Mouse (Mus musculus) retina, embryonic 14.5 days (tissue): ENCODE measurements around the gene Vta1.

ENCODE experiments used
- DNase-seq: peaks from one replicate; pipeline ENCODE4 v3.0.0-alpha.2; 2015; ENCODE audit warnings: low spot score

The Vta1 gene

DNA sequence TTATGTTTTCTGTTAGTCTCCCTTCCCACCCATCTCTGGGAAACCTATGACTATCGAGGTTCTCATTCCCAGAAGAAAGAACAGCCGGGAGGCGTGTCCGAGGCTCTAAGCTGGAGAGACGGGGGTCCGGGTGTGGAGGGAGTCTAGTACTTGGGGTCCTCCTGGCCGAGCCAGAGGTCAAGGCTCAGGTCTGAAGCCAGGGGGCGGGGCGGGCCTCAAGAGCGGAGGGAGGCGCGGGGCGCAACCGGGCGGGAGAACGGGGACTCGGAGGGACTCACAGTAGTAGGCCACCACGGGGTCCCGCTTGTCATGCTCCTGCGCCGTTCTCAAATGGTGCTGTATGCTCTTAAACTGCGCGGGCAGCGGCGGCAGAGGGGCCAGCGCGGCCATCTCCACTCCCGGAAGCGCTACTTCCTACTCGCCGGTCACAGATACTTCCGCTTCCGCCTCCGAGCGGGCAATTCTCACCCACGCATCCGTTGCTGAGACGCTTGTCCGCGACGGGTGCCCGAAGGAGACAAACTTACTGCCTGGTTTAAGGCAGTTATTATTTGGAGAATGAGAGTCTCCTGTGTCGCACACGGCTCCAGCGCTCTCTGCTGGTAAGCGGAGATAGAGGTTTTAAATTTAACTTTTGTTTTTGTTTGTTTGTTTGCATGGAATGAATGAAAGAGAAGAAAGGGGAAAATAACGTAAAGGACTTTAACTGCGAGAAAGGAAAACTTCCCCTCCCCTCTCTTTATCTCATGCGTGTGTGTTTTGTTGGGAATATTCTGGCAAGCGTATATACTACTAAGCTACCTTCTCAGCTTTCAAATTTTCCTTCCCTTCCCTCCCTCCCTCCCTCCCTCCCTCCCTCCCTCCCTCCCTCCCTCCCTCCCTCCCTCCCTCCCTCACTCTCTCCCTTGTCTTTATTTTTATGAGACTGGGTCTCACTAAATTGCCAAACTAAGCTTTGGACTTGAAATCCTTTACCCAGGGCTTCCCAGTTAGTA lies at the start of gene Vta1, which contains the start of gene Nmbr:
Gene Vta1, minus strand, starts transcription at position 489 of the 995 bp plus-strand sequence.
Gene Nmbr, plus strand, starts transcription at position 520 of the 995 bp plus-strand sequence.
- DNase-seq, result peak; percentile 97

DNA sequence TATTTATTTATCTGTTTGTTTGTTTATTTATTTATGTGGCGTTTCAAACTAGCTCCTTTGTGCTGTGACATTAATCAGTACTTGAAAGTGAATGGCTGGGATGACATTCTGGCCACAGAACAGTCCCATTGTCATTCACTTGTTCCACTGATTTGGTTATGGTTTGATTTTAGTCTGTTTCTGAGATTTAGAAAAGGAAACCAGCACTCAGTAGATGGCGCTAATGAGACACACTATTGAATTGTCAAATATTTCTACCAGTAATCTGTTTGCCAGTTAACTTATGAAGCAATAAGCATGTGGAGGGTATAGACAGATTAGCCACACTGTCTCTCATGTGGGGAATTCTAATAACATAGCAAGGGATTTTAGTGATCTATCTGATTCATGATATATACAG lies 28.9 kb upstream of the Vta1 start:
- DNase-seq, result peak; percentile 88

DNA sequence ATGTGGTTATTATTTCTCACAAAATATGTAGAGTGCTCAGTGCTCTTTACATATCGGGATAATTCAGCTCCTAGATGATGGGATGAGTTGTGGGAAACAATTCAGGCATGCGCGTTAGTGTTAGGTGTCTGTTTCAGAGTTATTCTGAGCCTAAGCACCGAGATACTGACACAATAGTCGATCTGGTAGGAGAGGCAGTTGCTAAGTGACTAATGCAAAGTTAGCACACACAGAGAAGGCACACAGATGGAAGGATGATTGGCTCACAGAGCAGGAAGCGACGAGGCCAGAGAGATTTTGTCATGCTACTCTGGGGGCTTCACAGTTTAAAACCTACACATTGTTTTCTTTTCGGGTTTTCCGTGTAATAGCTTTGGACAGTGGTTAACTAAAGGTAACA lies 20.3 kb upstream of the Vta1 start:
- no peak for DNase-seq

DNA sequence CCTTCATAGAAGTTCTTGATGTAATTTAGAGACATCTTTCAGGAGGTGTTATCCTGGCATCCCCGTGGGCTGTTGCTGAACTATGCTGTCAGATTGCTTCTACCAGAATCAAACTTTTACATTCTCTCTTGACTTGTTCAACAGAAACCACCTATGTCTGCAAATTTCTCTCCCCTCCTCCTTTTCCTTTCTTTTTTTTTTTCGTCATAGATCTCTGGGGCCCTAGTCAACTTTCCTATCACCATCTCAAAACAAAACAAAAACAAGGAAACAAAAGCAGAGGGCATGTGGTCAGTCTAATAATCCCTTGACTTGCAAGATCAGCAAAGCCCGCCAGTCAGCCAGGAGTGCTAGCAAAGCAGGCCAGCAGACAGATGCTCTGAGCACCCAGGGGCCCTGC lies 12.8 kb upstream of the Vta1 start, which contains the start of gene Gje1:
Gene Gje1, minus strand, starts transcription at position 101 of the 400 bp plus-strand sequence.
- DNase-seq, result no peak

DNA sequence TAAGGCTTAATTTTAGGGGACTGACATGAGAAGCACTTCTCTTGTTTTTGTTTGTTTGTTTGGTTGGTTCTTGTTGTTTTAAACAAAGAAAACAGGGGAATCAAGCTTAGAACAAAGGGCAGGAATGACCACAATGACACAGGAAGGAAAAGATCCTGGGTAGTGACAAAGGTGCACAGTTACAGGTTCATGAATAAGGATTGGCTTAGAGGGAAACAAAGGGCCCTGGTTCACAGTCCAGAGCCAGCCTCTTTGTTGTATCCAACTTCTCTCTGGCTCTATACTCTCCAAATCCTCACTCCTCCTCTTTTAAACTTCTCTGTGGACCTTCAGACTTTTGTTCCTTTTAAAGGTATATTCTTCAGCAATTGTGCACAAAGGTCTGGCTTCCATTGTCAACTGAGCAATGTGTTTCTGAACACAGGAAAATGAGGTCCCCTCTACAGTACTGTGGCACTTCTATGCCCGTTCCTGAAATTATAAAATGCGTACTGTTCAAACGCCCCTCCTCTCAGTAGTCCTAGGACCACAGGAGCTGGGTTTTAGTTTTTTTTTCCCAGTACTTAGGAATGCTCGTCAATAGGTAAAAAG lies 1.4 kb downstream of the Vta1 start:
- DNase-seq, result no peak

DNA sequence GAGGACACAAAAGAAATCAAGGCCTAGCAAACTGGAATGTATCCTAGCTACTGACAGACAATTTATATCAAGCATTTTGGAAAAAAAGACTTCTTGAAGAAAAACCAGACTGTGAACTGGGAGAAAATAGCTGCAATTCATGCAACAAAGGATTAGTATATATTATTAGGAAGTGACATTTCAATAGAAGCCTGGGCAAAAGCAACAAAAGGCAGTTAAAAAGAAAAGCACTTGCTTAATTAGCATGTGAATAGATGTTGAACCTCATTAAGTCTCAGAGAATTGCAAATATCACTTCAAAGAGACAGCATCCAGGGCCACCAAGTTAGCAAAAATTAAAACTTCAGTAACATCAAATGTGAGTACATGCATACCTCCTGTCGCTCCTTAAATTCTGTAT lies 2.1 kb downstream of the Vta1 start:
- no peak for DNase-seq

DNA sequence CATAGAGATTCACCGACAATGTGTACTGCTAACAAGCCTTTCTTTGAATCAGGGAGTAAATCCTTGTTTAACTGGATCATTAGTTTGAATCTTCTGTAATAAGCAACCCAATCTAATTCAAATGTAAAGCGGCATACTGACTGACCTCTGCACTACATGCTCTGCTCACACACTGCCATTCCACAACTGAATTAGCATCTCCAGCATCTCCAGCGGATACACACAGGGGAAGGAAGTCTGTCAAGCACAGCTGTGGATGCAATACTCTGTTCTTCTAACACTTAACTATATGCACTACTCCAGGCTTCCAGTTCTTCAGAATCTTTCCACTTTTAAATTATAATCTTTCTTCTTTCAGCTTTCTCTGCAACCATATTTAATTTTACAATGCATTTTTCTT lies 15.0 kb downstream of the Vta1 start:
- no peak for DNase-seq

DNA sequence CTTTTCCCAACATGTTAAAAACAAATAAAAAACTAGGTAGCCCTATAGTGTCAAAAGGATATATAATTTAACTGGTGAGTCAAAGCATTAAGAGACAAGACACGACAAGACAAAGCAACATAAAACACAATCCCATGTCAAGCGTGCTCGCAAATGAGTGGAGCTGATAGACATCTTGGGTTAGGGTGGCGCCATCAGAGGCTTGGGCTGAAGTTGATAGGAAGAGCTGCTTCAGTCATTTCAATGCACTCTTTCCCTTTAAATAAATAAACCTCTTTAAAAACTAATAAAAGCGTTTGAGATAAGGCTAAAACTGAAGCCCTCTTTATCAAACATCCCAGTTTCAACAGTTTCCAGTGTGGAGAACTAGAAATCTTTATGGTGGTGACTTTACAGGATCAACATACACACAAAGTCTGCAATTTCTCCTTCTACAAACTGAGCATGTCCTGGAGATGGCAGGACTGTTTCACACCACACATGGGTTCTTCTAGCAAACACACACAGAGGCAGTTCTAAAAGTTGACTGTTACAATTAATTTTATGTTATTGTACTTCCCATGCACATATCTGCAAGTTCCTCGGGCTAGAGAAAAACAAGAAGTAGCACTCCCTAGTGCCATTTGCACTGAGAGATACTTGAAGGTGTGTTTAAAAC lies 16.4 kb downstream of the Vta1 start:
- DNase-seq, result no peak

DNA sequence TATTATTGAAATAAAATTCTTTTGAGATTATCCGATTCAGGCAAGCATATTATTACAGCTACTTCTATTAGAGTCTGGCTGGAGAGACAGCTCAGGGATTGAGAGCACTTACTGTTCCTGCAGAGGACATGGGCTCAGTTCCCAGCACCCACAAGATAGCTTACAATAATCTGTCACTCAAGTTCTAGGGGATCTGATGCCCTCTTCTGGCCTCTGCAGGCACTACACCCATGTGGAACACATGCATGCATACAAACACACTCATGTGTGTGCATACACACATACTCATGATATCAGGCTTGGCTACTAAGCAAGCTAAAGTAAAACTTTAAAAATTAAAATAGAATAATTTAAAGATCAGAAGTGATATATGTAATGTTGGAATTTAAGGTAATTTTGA lies 19.7 kb downstream of the Vta1 start:
- DNase-seq, result no peak

DNA sequence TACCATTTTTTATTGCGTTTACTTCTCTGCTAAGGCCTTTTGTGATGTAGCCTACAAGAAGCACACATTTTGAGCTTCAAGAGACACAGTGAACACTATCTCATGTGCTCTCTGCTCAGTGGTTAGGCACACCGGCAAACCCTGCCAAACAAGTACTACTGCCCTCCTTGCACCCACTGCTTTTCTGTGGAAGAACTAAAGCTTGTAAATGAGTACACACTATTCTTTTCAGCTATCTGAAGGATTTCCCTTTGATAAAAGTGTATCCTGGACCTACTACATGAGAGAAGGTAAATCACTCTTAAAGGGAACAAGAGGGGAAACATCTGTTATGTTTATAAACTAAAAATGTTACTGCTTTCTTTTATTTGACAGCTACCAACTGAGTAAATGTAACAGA lies 39.2 kb downstream of the Vta1 start:
- DNase-seq, result no peak

DNA sequence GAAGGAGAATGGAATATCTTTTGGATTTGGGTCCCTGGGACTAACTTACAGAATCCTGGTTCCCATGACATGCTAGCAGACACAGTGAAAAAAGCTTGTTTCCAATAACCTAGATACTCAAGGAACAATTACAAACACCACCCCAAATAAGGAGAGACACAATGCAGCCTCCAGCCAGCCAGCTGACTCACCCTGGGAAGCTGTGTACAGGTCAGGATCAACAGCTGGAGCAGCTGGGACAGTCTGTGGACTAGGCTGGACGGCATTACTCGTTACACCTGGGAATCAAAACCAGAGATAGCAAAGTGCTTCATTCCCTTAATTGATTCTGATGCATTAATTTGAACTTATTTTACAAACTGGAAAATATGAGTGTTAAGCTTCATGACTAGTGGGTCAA lies 44.5 kb downstream of the Vta1 start:
- DNase-seq, result no peak

DNA sequence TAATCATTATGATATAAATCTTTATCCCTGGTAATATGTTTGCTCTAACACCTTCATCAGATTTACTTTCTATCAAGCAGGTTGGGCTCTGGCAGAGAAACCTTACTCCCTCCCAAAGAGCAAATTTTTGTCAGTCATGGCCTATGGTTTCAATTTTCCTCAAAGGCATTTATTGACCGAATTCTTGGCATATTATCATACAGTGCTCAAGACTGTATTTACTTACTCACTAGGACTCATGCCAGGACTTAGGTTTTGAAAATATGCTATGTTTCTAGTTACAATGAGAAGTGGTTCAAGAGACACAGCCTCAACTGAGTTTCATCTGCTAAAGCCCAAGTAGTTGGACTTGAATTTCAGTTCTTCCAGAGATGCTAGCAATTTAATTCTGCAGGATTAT lies 65.7 kb downstream of the Vta1 start:
- no peak for DNase-seq

DNA sequence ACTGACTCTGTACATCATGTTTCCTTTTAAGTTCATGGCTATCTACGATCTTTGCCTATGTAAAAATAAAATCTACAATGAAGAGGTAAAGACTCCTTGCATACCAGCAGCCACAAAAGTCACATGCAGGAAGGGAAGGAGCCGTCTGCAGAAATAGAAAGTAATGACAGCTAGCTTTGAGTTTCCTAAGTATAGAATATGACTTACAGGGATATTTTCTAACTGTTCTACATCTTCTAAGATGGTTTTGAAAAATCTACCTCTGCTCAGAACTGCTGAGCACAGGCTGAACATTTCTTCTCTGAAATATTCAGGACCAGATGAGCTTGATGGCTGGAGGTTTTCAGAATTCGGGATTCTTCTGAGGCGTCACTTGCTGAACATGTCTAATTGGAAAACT lies 66.3 kb downstream of the Vta1 start:
- no peak for DNase-seq

DNA sequence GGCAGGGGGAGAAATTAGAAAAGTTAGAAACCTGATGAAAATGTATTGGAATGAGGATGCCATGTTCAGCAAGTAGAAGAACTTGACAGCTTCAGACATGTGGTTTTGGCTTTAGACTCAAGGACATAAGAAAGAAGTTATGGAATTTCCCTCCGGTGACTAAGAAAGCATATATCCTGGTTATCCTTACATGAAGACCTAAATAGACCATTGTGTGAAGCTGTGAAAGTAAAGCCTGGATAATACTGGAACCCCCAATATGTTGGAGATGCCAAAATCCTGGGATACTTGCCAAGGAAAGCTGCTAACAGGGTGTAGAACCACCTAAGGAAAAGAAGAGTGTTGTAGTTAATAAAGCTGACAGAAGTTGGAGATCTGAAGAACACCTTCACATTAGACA lies 79.7 kb downstream of the Vta1 start:
- no peak for DNase-seq

DNA sequence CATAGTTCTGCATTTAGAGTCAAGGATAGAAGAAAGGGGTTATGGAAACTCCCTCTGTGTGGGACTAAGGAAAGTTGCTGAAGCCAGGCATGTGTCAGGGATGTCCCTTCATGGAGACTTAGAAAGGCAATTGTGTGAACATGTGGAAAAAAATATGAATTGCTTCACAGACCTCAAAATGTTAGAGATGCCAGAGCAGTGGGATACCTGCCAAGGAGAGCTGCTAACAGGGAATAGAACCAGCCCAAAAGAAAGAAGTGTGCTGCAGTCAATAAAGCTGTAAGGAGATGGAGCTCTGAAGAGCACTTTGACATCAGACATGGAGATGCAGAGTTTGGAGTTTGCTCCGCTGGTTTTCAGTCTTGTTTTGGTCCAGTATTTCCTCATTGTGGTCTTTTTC lies 86.2 kb downstream of the Vta1 start:
- DNase-seq, result no peak

DNA sequence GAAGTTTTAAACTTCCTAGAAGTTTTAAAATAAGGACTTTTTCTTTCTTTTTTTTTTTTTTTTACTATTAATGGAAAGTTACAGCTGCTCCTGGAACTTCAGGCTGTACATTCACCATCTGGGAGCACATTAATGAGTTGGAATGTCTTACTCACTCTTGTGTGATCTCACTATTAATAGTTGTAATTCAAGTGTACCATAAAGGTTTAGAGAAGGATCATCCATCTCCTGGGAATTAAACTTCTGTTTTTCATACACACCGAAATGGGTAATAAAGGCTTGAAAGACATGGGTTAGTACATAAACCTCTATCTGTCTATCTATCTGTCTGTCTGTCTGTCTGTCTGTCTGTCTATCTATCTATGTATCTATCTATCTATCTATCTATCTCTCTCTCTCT lies 87.1 kb downstream of the Vta1 start:
- DNase-seq, result no peak

DNA sequence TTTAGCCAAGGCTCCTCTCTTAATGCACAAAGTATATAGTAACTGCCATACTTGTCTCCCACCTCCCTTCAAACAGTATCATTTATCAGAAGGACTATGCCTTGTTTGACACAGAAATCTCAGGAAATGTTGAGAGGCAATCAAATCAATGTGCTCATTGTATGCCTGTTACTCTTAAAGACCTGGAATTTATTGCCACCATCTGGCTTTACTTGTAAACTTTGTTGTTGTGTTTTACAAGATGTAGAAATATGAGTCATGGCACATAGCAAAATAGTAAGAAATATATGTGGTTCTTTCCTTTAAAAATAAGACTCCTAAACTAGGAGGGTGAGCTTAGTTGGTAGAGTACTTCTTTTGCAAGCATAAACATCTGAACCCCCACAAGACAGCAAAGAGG lies 89.9 kb downstream of the Vta1 start:
- no peak for DNase-seq

DNA sequence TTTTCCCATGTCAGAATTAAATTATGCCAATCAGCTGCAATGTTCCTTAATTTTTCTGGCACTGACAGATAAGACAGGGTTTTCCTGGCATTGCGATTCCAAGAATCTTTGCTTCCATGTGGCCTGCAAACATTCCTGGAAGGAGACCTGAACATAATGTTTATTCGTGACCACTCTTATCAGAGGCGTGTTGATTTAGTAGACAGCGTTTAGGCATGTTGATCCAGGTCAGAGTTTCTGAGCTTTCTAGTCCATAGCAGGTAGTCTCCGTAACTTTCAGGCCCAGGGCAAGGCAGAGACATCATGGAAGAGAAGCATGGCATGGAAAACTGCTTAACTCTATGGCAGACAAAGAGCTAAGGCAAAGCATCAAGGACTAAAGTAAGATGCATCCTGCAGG lies 97.8 kb downstream of the Vta1 start:
- no peak for DNase-seq
